Mouse (Mus musculus) MEL (cell line): ENCODE measurements around the gene Atrnl1. TPM values are rescaled to one million over a fixed set of nuclear protein-coding genes. Genes with fewer than 3 reads are reported as not detected.

Experiments
- DNase-seq: peaks from one replicate; pipeline ENCODE4 v3.0.0; 2011; ENCODE audit warnings: low read depth, low spot score
- H3K27ac ChIP-seq: 2 replicates; pipeline ENCODE4 v1.5.1; 2012; ENCODE audit warnings: low read depth, mild to moderate bottlenecking, control low read depth, low read length, moderate library complexity; ENCODE audit not compliant: control insufficient read depth
- H3K27me3 ChIP-seq, 2 experiments: fragments of 150-350 bp in 1 of 2; sonication (generic) in 1 of 2; 2 replicates each; pipeline ENCODE4 v1.6.1; 2012; ENCODE audit warnings: low read length in 2 of 2, mild to moderate bottlenecking in 2 of 2, improper control_type of control experiment in 1 of 2, moderate library complexity in 1 of 2; ENCODE audit not compliant: insufficient read depth in 2 of 2, control insufficient read depth in 1 of 2
- H3K36me3 ChIP-seq, 2 experiments: 2 replicates each; pipeline ENCODE4 v1.6.1; 2012 to 2014; ENCODE audit warnings: low read length in 2 of 2, improper control_type of control experiment in 1 of 2, inconsistent platforms in 1 of 2, mild to moderate bottlenecking in 1 of 2; ENCODE audit not compliant: insufficient read depth in 2 of 2, control insufficient read depth in 1 of 2
- H3K4me1 ChIP-seq, 2 experiments: fragments of 150-350 bp in 1 of 2; sonication (generic) in 1 of 2; 2 replicates each; pipeline ENCODE4 v1.6.1; 2012; ENCODE audit warnings: low read length in 2 of 2, improper control_type of control experiment in 1 of 2, mild to moderate bottlenecking in 1 of 2; ENCODE audit not compliant: insufficient read depth in 2 of 2, control insufficient read depth in 1 of 2
- H3K4me3 ChIP-seq, 2 experiments: fragments of 150-350 bp in 1 of 2; sonication (generic) in 1 of 2; 2 replicates each; pipeline ENCODE4 v1.5.1; 2012; ENCODE audit warnings: low read depth in 2 of 2, low read length in 2 of 2, mild to moderate bottlenecking in 2 of 2, moderate library complexity in 2 of 2, control low read depth in 1 of 2, improper control_type of control experiment in 1 of 2; ENCODE audit not compliant: control insufficient read depth in 1 of 2, insufficient read depth in 1 of 2
- H3K79me2 ChIP-seq: 2 replicates; pipeline ENCODE4 v1.6.1; 2012; ENCODE audit warnings: mild to moderate bottlenecking, low read length, moderate library complexity; ENCODE audit not compliant: control insufficient read depth, poor library complexity, insufficient read depth
- H3K9ac ChIP-seq: 2 replicates; pipeline ENCODE4 v1.6.1; 2012; ENCODE audit warnings: low read depth, mild to moderate bottlenecking, control low read depth, low read length, moderate library complexity; ENCODE audit not compliant: control insufficient read depth, poor library complexity, severe bottlenecking
- H3K9me3 ChIP-seq: fragments of 150-350 bp; sonication (generic); replicated peaks from 2 replicates; pipeline ENCODE4 v1.6.1; 2012; ENCODE audit warnings: mild to moderate bottlenecking, low read length, improper control_type of control experiment, moderate library complexity; ENCODE audit not compliant: insufficient read depth
- CHD1 ChIP-seq: IDR thresholded peaks from 2 replicates; pipeline ENCODE4 v1.6.1; 2012; ENCODE audit warnings: low read depth, mild to moderate bottlenecking, inconsistent platforms, low read length, improper control_type of control experiment
- CHD2 ChIP-seq: IDR thresholded peaks from 2 replicates; pipeline ENCODE4 v1.6.1; 2011; ENCODE audit warnings: low read length, improper control_type of control experiment
- CTCF ChIP-seq, 3 experiments: IDR thresholded peaks in 2 of 3; conservative IDR thresholded peaks in 1 of 3; 2 replicates each; pipeline ENCODE4 v1.5.1; 2011 to 2012; ENCODE audit warnings: low read length in 3 of 3, low read depth in 2 of 3, mild to moderate bottlenecking in 2 of 3, improper control_type of control experiment in 1 of 3, inconsistent platforms in 1 of 3, mixed read lengths in 1 of 3, moderate library complexity in 1 of 3; ENCODE audit not compliant: control insufficient read depth in 1 of 3, insufficient read depth in 1 of 3, poor library complexity in 1 of 3, severe bottlenecking in 1 of 3
- EP300 ChIP-seq, 2 experiments: IDR thresholded peaks; 2 replicates each; pipeline ENCODE4 v1.6.1; 2011; ENCODE audit warnings: improper control_type of control experiment in 2 of 2, low read length in 2 of 2, low read depth in 1 of 2, mild to moderate bottlenecking in 1 of 2
- ETS1 ChIP-seq: IDR thresholded peaks from 2 replicates; pipeline ENCODE4 v1.6.1; 2012; ENCODE audit warnings: low read depth, mild to moderate bottlenecking, inconsistent platforms, low read length, improper control_type of control experiment, moderate library complexity
- GATA1 ChIP-seq: IDR thresholded peaks from 2 replicates; pipeline ENCODE4 v1.6.1; 2011; ENCODE audit warnings: low read depth, low read length, improper control_type of control experiment
- HCFC1 ChIP-seq: IDR thresholded peaks from 2 replicates; pipeline ENCODE4 v1.6.1; 2012; ENCODE audit warnings: low read depth, mild to moderate bottlenecking, inconsistent platforms, low read length, improper control_type of control experiment, moderate library complexity
- JUND ChIP-seq: IDR thresholded peaks from 2 replicates; pipeline ENCODE4 v1.6.1; 2011; ENCODE audit warnings: low read depth, mild to moderate bottlenecking, improper control_type of control experiment, low read length
- KAT2A ChIP-seq: conservative IDR thresholded peaks from 2 replicates; pipeline ENCODE4 v1.6.1; 2012; ENCODE audit warnings: low read depth, low read length, improper control_type of control experiment, inconsistent platforms
- MAX ChIP-seq: IDR thresholded peaks from 2 replicates; pipeline ENCODE4 v1.6.1; 2011; ENCODE audit warnings: low read length, improper control_type of control experiment
- MYB ChIP-seq: IDR thresholded peaks from 2 replicates; pipeline ENCODE4 v1.6.1; 2011; ENCODE audit warnings: mild to moderate bottlenecking, low read depth, low read length, improper control_type of control experiment
- MYC ChIP-seq: IDR thresholded peaks from 2 replicates; pipeline ENCODE4 v1.6.1; 2011; ENCODE audit warnings: low read depth, mild to moderate bottlenecking, low read length, improper control_type of control experiment, moderate library complexity
- NELFE ChIP-seq: IDR thresholded peaks from 2 replicates; pipeline ENCODE4 v1.6.1; 2011; ENCODE audit warnings: low read depth, low read length, improper control_type of control experiment
- POLR2A ChIP-seq, 2 experiments: IDR thresholded peaks; 2 replicates each; pipeline ENCODE4 v1.6.1; 2011 to 2012; ENCODE audit warnings: low read length in 2 of 2, mild to moderate bottlenecking in 2 of 2, control low read depth in 1 of 2, improper control_type of control experiment in 1 of 2, low read depth in 1 of 2, moderate library complexity in 1 of 2; ENCODE audit not compliant: control insufficient read depth in 1 of 2, insufficient read depth in 1 of 2, poor library complexity in 1 of 2
- POLR2AphosphoS2 ChIP-seq: IDR thresholded peaks from 2 replicates; pipeline ENCODE4 v1.6.1; 2011; ENCODE audit warnings: low read length, improper control_type of control experiment
- POLR2AphosphoS5 ChIP-seq: IDR thresholded peaks from 2 replicates; pipeline ENCODE4 v1.6.1; 2012; ENCODE audit warnings: low read depth, borderline replicate concordance, mild to moderate bottlenecking, inconsistent platforms, low read length, moderate library complexity, mixed read lengths
- RAD21 ChIP-seq: IDR thresholded peaks from 2 replicates; pipeline ENCODE4 v1.6.1; 2011; ENCODE audit warnings: mild to moderate bottlenecking, low read depth, low read length, improper control_type of control experiment
- RCOR1 ChIP-seq: IDR thresholded peaks from 2 replicates; pipeline ENCODE4 v1.6.1; 2012; ENCODE audit warnings: low read depth, mild to moderate bottlenecking, inconsistent platforms, low read length, improper control_type of control experiment
- SIN3A ChIP-seq: IDR thresholded peaks from 2 replicates; pipeline ENCODE4 v1.6.1; 2012; ENCODE audit warnings: low read length, improper control_type of control experiment, inconsistent platforms
- SMC3 ChIP-seq: IDR thresholded peaks from 2 replicates; pipeline ENCODE4 v1.6.1; 2011; ENCODE audit warnings: low read depth, low read length, improper control_type of control experiment
- TAL1 ChIP-seq: IDR thresholded peaks from 2 replicates; pipeline ENCODE4 v1.6.1; 2012; ENCODE audit warnings: mild to moderate bottlenecking, inconsistent platforms, low read length, moderate library complexity, mixed read lengths
- TBP ChIP-seq: IDR thresholded peaks from 2 replicates; pipeline ENCODE4 v1.8.0; 2011; ENCODE audit warnings: low read depth, low read length, improper control_type of control experiment
- ZC3H11A ChIP-seq: IDR thresholded peaks from 2 replicates; pipeline ENCODE4 v1.6.1; 2012; ENCODE audit warnings: low read depth, mild to moderate bottlenecking, inconsistent platforms, low read length, improper control_type of control experiment
- ZKSCAN1 ChIP-seq: IDR thresholded peaks from 2 replicates; pipeline ENCODE4 v1.6.1; 2012; ENCODE audit warnings: low read depth, mild to moderate bottlenecking, inconsistent platforms, low read length, improper control_type of control experiment, moderate library complexity
- ZNF384 ChIP-seq: IDR thresholded peaks from 2 replicates; pipeline ENCODE4 v1.6.1; 2012; ENCODE audit warnings: low read depth, mild to moderate bottlenecking, inconsistent platforms, low read length, improper control_type of control experiment
- polyA plus RNA-seq, 2 experiments: library from polyadenylated mRNA; stranded (reverse) in 1 of 2; unstranded in 1 of 2; fragments of >175 nt in 1 of 2; fragments of >200 nt in 1 of 2; gene quantifications; 2 replicates each; pipeline versions ENCODE4 v1.2.1 to v1.2.4; 2012; ENCODE audit warnings: low replicate concordance in 2 of 2, low read depth in 1 of 2; ENCODE audit not compliant: insufficient read length in 2 of 2, insufficient read depth in 1 of 2, missing spikeins in 1 of 2
- total RNA-seq: library from RNA; depleted of rRNA; stranded (reverse); fragments of 300-350 nt; gene quantifications from 2 replicates; pipeline ENCODE4 v1.2.3, GENCODE M21; 2012

The Atrnl1 gene
- total and polyA plus RNA-seq, 3 experiments: 6.4 to 8.2 TPM; not detected in 1

GRCm38 (mm10) chr19:58029661-58030060, 418.8 kb downstream of the Atrnl1 start:
- Histone ChIP-seq H3K27ac (no peak overlapping the region), H3K27me3 (no peaks in the 10 kb centered on the region), H3K9ac (no peak overlapping the region), H3K9me3 (no peaks in the 10 kb centered on the region), H3K36me3 (peaks cover 0 to 3% of the 10 kb centered on the region in 2 experiments; a peak in 1 of 4 replicates), H3K4me3 (no peak overlapping the region), H3K4me1 (no peaks in the 10 kb centered on the region; a peak in 1 of 4 replicates), H3K79me2 (no peaks in the 10 kb centered on the region)
- DNase-seq: no peak
- no peak for TF ChIP-seq EP300 (IDR thresholded peaks at IDR 0.05; ENCODE audit: low read depth in 1 of 2, low read length in 2 of 2)
- no peak for TF ChIP-seq POLR2AphosphoS5
- no peak for TF ChIP-seq RAD21
- TF ChIP-seq CTCF (IDR thresholded peaks at IDR 0.05 in 2 of 3, conservative IDR thresholded peaks at IDR 0.05 in 1 of 3; ENCODE audit: control insufficient read depth in 1 of 3, insufficient read depth in 1 of 3, low read depth in 2 of 3, low read length in 3 of 3, poor library complexity in 1 of 3, severe bottlenecking in 1 of 3): no peak
- TF ChIP-seq SMC3: no peak
- TF ChIP-seq ETS1: no peak
- TF ChIP-seq MYC: no peak
- TF ChIP-seq CHD1: no peak
- no peak for TF ChIP-seq JUND

- H3K4me1 ChIP-seq: no peaks in the 10 kb centered on the region; a peak in 1 of 4 replicates
- no peak for DNase-seq
- peaks cover 0 to 3% of the 10 kb centered on the region in 2 experiments; a peak in 1 of 4 replicates for H3K36me3 ChIP-seq
- TF ChIP-seq ZNF384 (no peak), CHD1 (no peak), TAL1 (no peak), KAT2A (no peak), ETS1 (no peak), NELFE (no peak), TBP (no peak), CTCF (IDR thresholded peaks at IDR 0.05 in 2 of 3, conservative IDR thresholded peaks at IDR 0.05 in 1 of 3; ENCODE audit: control insufficient read depth in 1 of 3, insufficient read depth in 1 of 3, low read depth in 2 of 3, low read length in 3 of 3, poor library complexity in 1 of 3, severe bottlenecking in 1 of 3) (no peak), GATA1 (no peak), SIN3A (no peak), ZC3H11A (no peak), POLR2AphosphoS2 (no peak), RCOR1 (no peak), CHD2 (no peak), POLR2A (IDR thresholded peaks at IDR 0.05; ENCODE audit: control insufficient read depth in 1 of 2, insufficient read depth in 1 of 2, low read depth in 1 of 2, low read length in 2 of 2, poor library complexity in 1 of 2) (no peak), HCFC1 (no peak), ZKSCAN1 (no peak), MAX (no peak), MYB (no peak)
- TF ChIP-seq, all 39 proteins: peak for 0
- Histone ChIP-seq H3K27me3 (no peaks in the 10 kb centered on the region), H3K27ac (no peak overlapping the region), H3K79me2 (no peaks in the 10 kb centered on the region), H3K9ac (no peak overlapping the region), H3K4me3 (no peak overlapping the region), H3K9me3 (no peaks in the 10 kb centered on the region)
Measured at GRCm38 (mm10) chr19:58033241-58033640, 422.4 kb downstream of the Atrnl1 start.
